Mouse (Mus musculus): ENCODE measurements at regions not wholly inside any gene's neighbourhood (a gene's known extent, or its start where the extent isn't known, plus 50 kb on each side); places are given as distances from the start of the nearest gene placed in this dataset.

DNA sequence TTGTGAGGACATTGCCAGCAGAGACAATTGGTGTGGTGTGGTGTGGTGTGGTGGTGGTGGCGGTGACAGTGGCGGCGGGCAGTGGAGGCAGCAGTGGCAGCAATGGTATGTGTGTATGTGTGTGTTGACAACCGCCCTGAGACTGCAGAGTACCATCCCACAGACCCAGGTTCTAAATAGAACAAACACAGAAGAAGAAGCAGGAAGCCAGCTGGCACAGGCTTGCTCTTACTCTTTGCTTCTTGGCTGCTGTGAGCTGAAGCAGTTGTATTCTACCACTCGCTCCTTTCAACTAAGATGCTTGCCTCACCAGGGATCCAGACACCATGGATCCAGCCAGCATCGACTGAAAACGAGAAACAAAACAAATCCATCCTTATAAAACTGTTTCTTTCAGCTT is 334.2 kb downstream of the Adgrl2 start:
- DNase-seq, result no peak

GRCm38 (mm10) chr3:148650241-148650640 is 340.1 kb downstream of the Adgrl2 start:
- DNase-seq, result no peak

DNA sequence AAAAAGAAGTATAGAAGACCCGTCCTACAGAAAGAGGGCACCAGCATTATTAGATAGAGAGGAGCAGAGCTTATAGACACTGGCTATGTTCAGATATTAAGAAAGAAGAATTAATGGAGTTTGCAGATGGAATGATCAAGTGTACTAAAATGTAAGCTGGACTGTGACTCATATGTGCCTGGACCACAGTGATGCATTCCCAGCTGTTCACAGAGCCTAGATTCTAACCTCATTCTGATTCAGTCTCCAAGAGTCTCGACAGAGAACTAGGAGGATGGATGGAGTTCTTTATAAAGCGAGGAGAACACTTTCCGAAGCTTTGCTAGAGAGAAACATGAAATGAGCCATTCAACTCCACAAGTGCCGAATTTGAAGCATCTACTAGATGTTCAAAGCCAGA is 345.4 kb downstream of the Adgrl2 start:
- no peak for DNase-seq

DNA sequence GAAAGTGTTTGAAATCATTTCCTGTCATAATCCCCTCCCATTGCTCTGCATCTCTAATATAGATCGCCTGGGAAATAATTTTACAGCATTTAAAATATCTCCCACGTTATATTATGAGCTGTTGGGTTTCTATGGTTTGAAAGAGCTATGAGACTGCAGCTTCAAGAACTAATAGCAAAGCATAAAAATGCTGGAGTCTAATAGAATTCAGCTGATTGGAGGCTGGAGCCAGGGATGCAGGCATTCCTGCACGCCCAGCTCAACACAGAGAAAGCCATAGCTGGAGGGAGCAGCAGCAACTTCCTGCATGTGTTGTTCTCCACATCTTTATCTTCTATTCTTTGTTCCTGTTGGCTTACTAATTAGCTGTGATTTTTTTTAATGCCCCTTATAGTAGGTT is 348.8 kb downstream of the Adgrl2 start:
- no peak for DNase-seq

DNA sequence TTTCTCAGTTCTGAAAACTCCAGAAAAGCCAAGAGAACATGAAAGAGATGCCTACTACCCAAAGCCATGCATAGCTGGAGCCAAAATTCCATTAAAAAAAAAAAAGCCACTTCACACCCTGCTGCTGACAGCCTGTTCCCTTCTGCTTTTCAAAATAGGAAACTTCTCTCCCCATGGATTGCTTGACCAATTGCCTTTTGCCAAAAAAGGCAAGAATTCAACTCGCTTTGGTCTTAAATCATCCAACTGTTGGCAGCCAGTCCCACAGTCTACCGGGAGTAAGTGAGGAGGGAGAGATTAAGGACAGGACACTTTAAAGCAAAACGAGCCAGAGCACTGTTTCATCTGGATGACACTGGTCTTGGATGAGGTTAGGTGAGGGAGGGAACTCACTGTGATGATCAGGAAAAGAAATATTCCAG is 349.7 kb downstream of the Adgrl2 start:
- no peak for DNase-seq

DNA sequence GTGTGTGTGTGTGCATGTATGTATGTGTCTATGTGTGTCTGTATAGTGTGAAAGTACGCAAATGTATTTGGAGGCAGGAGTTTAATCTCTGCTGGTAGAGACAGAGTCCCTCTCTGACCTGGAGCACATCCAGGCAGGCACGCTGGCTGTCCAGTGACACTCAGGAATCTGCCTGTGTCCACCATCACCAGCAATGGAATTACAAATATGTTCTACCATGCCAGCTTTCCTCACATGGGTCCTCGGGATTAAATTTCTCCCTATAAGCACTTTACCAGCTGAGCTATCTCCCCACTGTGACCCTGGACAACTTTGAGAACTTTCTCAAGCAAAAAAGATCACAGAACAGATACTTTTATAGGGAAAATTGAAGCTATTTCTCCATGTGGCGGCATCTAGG is 355.3 kb downstream of the Adgrl2 start:
- DNase-seq, result no peak

DNA sequence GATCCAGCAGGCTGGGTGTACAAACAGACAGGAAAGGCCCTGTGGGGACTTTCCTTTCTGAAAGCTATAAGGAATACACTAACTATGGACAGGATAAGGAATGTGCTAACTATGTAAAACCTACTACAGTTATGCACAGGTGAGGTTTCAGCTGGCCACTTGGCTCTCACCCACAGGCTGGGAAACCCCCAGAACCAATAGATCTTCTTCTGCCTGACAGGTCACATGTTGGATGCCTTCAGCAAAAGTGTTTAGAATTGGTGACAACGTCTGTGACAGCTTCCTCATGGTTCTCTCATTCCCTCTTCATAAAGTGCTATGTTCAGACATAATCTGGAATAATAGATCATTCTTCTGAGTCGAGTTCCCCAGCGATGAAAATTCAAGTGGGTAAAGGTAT is 356.0 kb downstream of the Adgrl2 start:
- no peak for DNase-seq

DNA sequence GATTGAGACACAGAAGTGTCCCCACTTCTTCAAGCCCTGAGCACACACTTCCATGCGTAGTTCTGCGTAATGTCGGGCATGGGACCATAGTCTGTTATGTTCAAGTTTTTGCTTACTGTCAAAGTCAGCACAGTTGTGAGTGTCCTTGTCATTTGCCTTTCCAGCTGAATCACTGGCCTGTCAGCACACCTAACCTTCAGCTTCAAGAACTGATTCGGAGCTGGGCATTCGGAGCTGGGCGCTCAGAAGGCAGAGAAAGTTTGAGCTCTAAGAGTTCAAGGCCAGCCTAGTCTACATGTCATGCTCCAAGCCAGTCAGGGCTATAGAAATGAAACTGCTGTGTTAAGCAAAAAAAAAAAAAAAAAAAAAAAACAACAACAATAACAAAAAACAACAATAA is 357.1 kb downstream of the Adgrl2 start:
- no peak for DNase-seq

DNA sequence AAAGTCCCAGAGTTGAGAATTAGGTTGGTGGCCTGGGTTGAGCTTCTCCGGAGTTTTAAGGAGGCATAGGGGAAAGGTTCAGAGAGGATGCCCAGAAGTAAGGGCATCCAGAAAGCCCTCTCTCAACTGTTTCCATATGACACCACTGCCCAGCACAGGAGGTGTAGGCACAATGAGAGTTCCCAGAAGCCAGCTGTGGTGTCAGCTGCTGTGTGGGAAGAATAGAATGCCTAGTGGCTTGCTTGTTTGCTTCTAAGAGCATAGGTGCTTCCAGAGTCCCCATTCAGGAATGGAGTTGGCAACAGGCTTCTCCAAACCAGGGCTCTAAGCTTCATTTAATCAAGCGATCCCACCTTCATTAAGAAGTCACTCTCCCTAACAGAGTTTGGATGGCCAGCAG is 357.9 kb downstream of the Adgrl2 start:
- no peak for DNase-seq

GRCm38 (mm10) chr3:148631415-148632192 is 358.8 kb downstream of the Adgrl2 start:
- no peak for DNase-seq

GRCm38 (mm10) chr3:148630865-148631264 is 359.5 kb downstream of the Adgrl2 start:
- DNase-seq, result no peak

GRCm38 (mm10) chr3:148614971-148615671 is 375.2 kb downstream of the Adgrl2 start:
- DNase-seq, result no peak

GRCm38 (mm10) chr3:148613443-148613842 is 376.9 kb downstream of the Adgrl2 start:
- DNase-seq, result no peak

- DNase-seq, result no peak
Measured at GRCm38 (mm10) chr3:148603276-148603675, 387.1 kb downstream of the Adgrl2 start.

- DNase-seq, result no peak
Measured at GRCm38 (mm10) chr3:148602730-148603255, 387.6 kb downstream of the Adgrl2 start.

GRCm38 (mm10) chr3:148595561-148595960 is 394.8 kb downstream of the Adgrl2 start:
- DNase-seq, result no peak

DNA sequence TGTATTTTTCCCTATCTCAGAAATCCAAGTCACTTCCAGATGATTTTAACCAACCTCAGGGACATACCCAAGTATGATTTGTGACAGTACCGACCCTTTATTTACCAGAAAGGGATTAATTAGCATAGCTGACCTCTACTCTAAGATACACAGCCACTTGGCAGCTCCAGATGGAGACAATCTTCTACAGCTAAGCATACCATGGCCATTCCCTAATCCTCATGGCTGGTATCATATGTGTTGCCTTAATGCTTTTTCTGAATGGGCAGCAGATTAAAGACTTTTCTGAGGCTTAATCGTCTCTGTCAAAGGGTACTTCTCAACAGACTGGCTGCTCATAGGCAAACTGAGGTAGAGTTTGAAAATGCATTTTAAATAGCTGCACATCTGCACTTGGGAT is 400.8 kb downstream of the Adgrl2 start:
- DNase-seq, result no peak

DNA sequence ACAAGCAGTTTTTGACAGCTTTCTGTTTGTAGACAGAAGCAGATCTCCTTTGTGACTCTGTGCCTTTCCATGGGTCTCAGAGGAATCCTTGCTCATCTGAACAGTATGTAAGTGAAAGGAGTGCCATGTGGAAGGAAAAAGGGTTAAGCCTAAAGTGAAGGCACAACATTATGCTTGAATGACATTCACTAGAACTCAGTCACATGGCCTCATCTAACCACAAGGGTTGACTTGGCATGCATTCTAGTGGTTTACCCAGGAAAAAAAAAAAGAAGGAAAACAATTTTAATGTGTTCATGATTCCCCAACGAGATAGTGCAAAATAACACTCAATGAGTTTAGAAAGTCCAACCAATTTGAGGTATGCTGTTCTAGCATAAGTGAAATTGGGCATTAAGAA is 414.6 kb downstream of the Adgrl2 start:
- no peak for DNase-seq

GRCm38 (mm10) chr3:148572493-148572892 is 417.9 kb downstream of the Adgrl2 start:
- no peak for DNase-seq

DNA sequence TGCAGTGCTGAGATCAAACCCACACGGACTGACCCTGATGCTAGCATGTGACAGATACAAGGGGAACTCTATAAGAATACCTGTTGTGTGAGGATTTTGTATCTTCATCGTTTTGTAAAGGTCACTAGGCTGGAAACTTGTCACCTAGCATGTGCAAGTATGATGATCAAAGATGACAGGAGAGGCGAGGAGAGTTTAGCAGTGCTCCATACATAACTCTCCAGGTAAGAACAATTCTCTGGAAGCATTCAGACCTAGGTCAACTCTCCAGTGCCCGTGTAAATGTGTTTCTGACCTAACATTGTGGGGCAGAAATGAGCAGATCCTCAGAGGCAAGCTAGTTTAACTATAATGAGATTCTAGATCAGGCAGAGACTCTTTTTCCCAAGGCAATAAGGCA is 425.6 kb downstream of the Adgrl2 start:
- DNase-seq, result no peak

- DNase-seq, result no peak
Measured at GRCm38 (mm10) chr3:148561211-148561610, 429.1 kb downstream of the Adgrl2 start.

DNA sequence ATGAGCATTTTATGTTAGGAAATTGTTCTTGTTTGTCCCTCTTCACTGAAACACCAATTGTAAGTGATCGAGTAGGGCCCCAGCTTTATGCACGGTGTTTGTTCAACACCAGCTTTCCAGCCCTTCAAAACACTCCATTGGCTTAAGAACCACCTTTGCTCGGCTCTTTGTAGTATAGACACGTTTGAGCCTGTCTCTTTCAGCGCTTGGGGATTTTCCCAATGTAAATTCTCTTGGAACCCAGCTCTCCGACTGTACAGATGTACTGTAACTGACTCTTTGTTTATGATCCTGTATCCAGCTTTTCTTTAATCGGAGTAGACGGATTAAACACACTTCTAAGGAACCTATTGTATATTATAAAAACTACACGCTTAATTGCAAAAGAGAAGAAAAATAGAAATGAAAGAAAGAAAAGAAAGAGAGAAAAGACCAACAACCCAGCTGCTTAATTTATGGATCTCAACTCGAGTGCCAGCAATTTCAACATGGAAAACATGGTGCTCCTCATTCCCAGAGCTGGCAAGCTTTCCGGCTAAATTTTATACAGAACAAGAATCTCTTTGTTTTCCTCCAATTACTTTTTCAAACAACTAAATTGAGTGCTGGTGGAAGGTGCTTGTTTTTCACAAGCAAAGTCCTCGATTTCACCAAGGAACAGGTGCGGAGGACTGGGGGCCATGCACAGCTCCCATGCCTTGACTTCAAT is 430.4 kb downstream of the Adgrl2 start:
- DNase-seq, result no peak

- DNase-seq, result no peak
Measured at GRCm38 (mm10) chr3:148558592-148559157, 431.7 kb downstream of the Adgrl2 start.

All from kidney, adult 18-20 months (tissue).